Mouse (Mus musculus) cortical plate, adult 2 months (tissue): ENCODE results near the gene Agrp.

Experiments used
- CTCF ChIP-seq: fragments of 200-500 bp; IDR thresholded peaks from 2 replicates; pipeline ENCODE4 v1.5.1; 2011; ENCODE audit warnings: mild to moderate bottlenecking, control low read depth, low read length; ENCODE audit not compliant: insufficient read depth; ENCODE audit errors: extremely low read depth
- POLR2A ChIP-seq: fragments of 200-500 bp; IDR thresholded peaks from 2 replicates; pipeline ENCODE4 v1.6.1; 2011; ENCODE audit warnings: mild to moderate bottlenecking, low read length, control low read depth; ENCODE audit not compliant: insufficient read depth; ENCODE audit errors: extremely low read depth

DNA sequence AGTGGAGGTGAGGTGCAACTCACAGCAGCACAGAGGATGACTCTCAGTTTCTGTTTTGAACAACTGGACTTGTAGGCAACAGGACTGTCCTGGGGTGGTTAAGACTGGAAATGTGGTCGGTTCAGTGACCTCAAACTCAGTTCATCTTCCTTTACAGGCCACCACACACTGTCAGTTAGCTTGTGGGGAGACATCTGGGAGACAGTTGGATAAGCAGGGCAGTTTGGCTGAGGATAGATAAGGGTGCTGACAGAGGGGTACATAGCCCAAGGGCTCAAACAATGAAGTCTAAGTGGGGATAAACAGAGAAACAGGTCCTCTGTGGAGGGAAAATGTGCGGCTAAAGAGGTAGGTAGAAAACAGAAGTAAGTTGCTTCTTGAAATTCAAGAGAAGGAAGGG, 27.8 kb downstream of the Agrp start:
- no peak for TF ChIP-seq POLR2A
- TF ChIP-seq CTCF = no peak
